Mouse (Mus musculus) limb, embryonic 15.5 days (tissue): Measurements from ENCODE around the gene Ttc28. TPM values are rescaled to one million over a fixed set of nuclear protein-coding genes. Genes with fewer than 3 reads are reported as not detected.
A peak's percentile ranks its signal among the peaks of the same experiment; 100 is the strongest.

Source experiments
- ATAC-seq: fragments of 200-750 bp; cut with Nextera tagmentation; 2 replicates; pipeline ENCODE4 v1.8.0; 2017; ENCODE audit warnings: low read depth, moderate TSS enrichment; ENCODE audit not compliant: insufficient number of reproducible peaks, low FRiP score, low TSS enrichment
- H3K27ac ChIP-seq: fragments of 300-500 bp; sonication (generic); 2 replicates; pipeline ENCODE4 v1.5.1; 2015; ENCODE audit warnings: moderate library complexity, mild to moderate bottlenecking, inconsistent platforms
- H3K27me3 ChIP-seq: fragments of 300-500 bp; sonication (generic); 2 replicates; pipeline ENCODE4 v1.6.1; 2015; ENCODE audit warnings: inconsistent platforms
- H3K36me3 ChIP-seq: fragments of 300-500 bp; sonication (generic); 2 replicates; pipeline ENCODE4 v1.6.1; 2015; ENCODE audit warnings: inconsistent platforms
- H3K4me1 ChIP-seq: fragments of 300-500 bp; sonication (generic); 2 replicates; pipeline ENCODE4 v1.6.1; 2015; ENCODE audit warnings: inconsistent platforms
- H3K4me2 ChIP-seq: fragments of 300-500 bp; sonication (generic); 2 replicates; pipeline ENCODE4 v1.6.1; 2015; ENCODE audit warnings: mild to moderate bottlenecking, inconsistent platforms
- H3K4me3 ChIP-seq: fragments of 300-500 bp; sonication (generic); 2 replicates; pipeline ENCODE4 v1.5.1; 2015; ENCODE audit warnings: mild to moderate bottlenecking, inconsistent platforms
- H3K9ac ChIP-seq: fragments of 300-500 bp; sonication (generic); 2 replicates; pipeline ENCODE4 v1.6.1; 2015; ENCODE audit warnings: inconsistent platforms
- H3K9me3 ChIP-seq: fragments of 300-500 bp; sonication (generic); 2 replicates; pipeline ENCODE4 v1.6.1; 2016; ENCODE audit warnings: inconsistent platforms
- WGBS: fragments of 180-500 bp; shearing (Covaris S2); methylation state at CpG from one replicate; pipeline ENCODE4 v1.1.7; 2015; 5-methylcytosine and 5-hydroxymethylcytosine counted together
- polyA plus RNA-seq: library from polyadenylated mRNA; unstranded; fragments of >200 nt; fragmentation: Nextera tagmentation; extraction: Ambion mirVana; gene quantifications from 2 replicates; pipeline ENCODE4 v1.2.1, GENCODE M21; 2015

The Ttc28 gene
- polyA plus RNA-seq, 1 experiment from 2014 or later, result 14.7 TPM

GRCm38 (mm10) chr5:110997692-110998091, 118.1 kb downstream of the Ttc28 start:
- no peak overlapping the region for H3K4me3 ChIP-seq
- H3K4me2 ChIP-seq, result no peak overlapping the region
- no peaks in the 10 kb centered on the region for H3K27me3 ChIP-seq
- WGBS, result 55% methylated on average over 7 of the region's 7 CpGs
- ATAC-seq, result no peak
- no peak overlapping the region for H3K9ac ChIP-seq
- H3K27ac ChIP-seq, result no peak overlapping the region
- no peaks in the 10 kb centered on the region for H3K36me3 ChIP-seq
- no peaks in the 10 kb centered on the region for H3K9me3 ChIP-seq
- H3K4me1 ChIP-seq, result peaks cover 10% of the 10 kb centered on the region; the same call in 1 of the 2 replicates

- Histone ChIP-seq H3K36me3 (no peaks in the 10 kb centered on the region), H3K27me3 (no peaks in the 10 kb centered on the region), H3K4me1 (peaks cover 10% of the 10 kb centered on the region; the same call in 1 of the 2 replicates), H3K27ac (no peak overlapping the region), H3K9ac (no peak overlapping the region), H3K4me2 (no peak overlapping the region), H3K4me3 (no peak overlapping the region), H3K9me3 (no peaks in the 10 kb centered on the region)
- 77% methylated on average over 4 of the region's 4 CpGs for WGBS
- ATAC-seq, result no peak
Observed at GRCm38 (mm10) chr5:110998298-110998697, 118.7 kb downstream of the Ttc28 start.

GRCm38 (mm10) chr5:111000953-111001352, 121.3 kb downstream of the Ttc28 start:
- 73% methylated on average over 5 of the region's 5 CpGs for WGBS
- H3K4me1 ChIP-seq, result peaks cover 12% of the 10 kb centered on the region
- H3K4me2 ChIP-seq, result no peak overlapping the region
- H3K9me3 ChIP-seq, result no peaks in the 10 kb centered on the region
- no peaks in the 10 kb centered on the region for H3K27me3 ChIP-seq
- H3K36me3 ChIP-seq, result no peaks in the 10 kb centered on the region
- H3K9ac ChIP-seq, result no peak overlapping the region
- H3K4me3 ChIP-seq, result no peak overlapping the region
- no peak for ATAC-seq
- no peak overlapping the region for H3K27ac ChIP-seq

GRCm38 (mm10) chr5:111003220-111003619, 123.6 kb downstream of the Ttc28 start:
- Histone ChIP-seq H3K4me2 (no peak overlapping the region), H3K36me3 (no peaks in the 10 kb centered on the region), H3K27me3 (no peaks in the 10 kb centered on the region), H3K9me3 (no peaks in the 10 kb centered on the region), H3K4me1 (peaks cover 25% of the 10 kb centered on the region), H3K4me3 (no peak overlapping the region), H3K27ac (no peak overlapping the region), H3K9ac (no peak overlapping the region)
- ATAC-seq, result no peak
- 86% methylated on average over 5 of the region's 5 CpGs for WGBS

GRCm38 (mm10) chr5:111003750-111004149, 124.1 kb downstream of the Ttc28 start:
- Histone ChIP-seq H3K27ac (no peak overlapping the region), H3K4me1 (peaks cover 30% of the 10 kb centered on the region), H3K27me3 (no peaks in the 10 kb centered on the region), H3K4me3 (no peak overlapping the region), H3K36me3 (no peaks in the 10 kb centered on the region), H3K9me3 (no peaks in the 10 kb centered on the region), H3K4me2 (no peak overlapping the region), H3K9ac (no peak overlapping the region)
- no peak for ATAC-seq
- WGBS, result 94% methylated on average over 9 of the region's 9 CpGs

- Histone ChIP-seq H3K36me3 (no peaks in the 10 kb centered on the region; the same call in 1 of the 2 replicates), H3K27me3 (no peaks in the 10 kb centered on the region), H3K4me1 (peaks cover 38% of the 10 kb centered on the region), H3K27ac (peak overlapping the region; percentile 81), H3K9me3 (no peaks in the 10 kb centered on the region), H3K4me3 (no peak overlapping the region), H3K4me2 (no peak overlapping the region), H3K9ac (no peak overlapping the region)
- peak; percentile 46; the same call in 1 of the 2 replicates for ATAC-seq
- WGBS, result 28% methylated on average over 14 of the region's 14 CpGs
Observed at GRCm38 (mm10) chr5:111006272-111007135, 126.9 kb downstream of the Ttc28 start.

GRCm38 (mm10) chr5:111007136-111007500, 127.5 kb downstream of the Ttc28 start:
- ATAC-seq, result 0 out of 2 replicates have a peak, but pooled peaks have one; percentile 17
- Histone ChIP-seq H3K9me3 (no peaks in the 10 kb centered on the region), H3K36me3 (no peaks in the 10 kb centered on the region; the same call in 1 of the 2 replicates), H3K27me3 (no peaks in the 10 kb centered on the region), H3K4me3 (no peak overlapping the region), H3K4me1 (peaks cover 41% of the 10 kb centered on the region), H3K9ac (no peak overlapping the region), H3K4me2 (peak overlapping the region; percentile 26; the same call in 1 of the 2 replicates), H3K27ac (peak overlapping the region; percentile 81)
- 21% methylated on average over 7 of the region's 7 CpGs for WGBS

- H3K4me2 ChIP-seq, result 0 out of 2 replicates have a peak overlapping the region, but pooled peaks have one; percentile 2
- H3K4me1 ChIP-seq, result peaks cover 47% of the 10 kb centered on the region
- no peaks in the 10 kb centered on the region; the same call in 1 of the 2 replicates for H3K36me3 ChIP-seq
- H3K4me3 ChIP-seq, result no peak overlapping the region
- ATAC-seq, result peak; percentile 27; the same call in 1 of the 2 replicates
- no peak overlapping the region; the same call in 1 of the 2 replicates for H3K27ac ChIP-seq
- 26% methylated on average over 8 of the region's 8 CpGs for WGBS
- H3K9me3 ChIP-seq, result no peaks in the 10 kb centered on the region
- no peaks in the 10 kb centered on the region for H3K27me3 ChIP-seq
- H3K9ac ChIP-seq, result no peak overlapping the region
Observed at GRCm38 (mm10) chr5:111007900-111008299, 128.3 kb downstream of the Ttc28 start.

GRCm38 (mm10) chr5:111008431-111008830, 128.8 kb downstream of the Ttc28 start:
- WGBS, result 70% methylated on average over 6 of the region's 6 CpGs

GRCm38 (mm10) chr5:111011271-111011670, 131.7 kb downstream of the Ttc28 start:
- Histone ChIP-seq H3K27me3 (no peaks in the 10 kb centered on the region), H3K27ac (no peak overlapping the region), H3K36me3 (no peaks in the 10 kb centered on the region; the same call in 1 of the 2 replicates), H3K4me3 (no peak overlapping the region), H3K9me3 (no peaks in the 10 kb centered on the region), H3K4me2 (no peak overlapping the region), H3K4me1 (peaks cover 42% of the 10 kb centered on the region), H3K9ac (no peak overlapping the region)
- 12% methylated on average over 8 of the region's 8 CpGs for WGBS
- ATAC-seq, result no peak

More at GRCm38 (mm10) chr5:111008431-111008830, 128.8 kb downstream of the Ttc28 start:
- no peak overlapping the region for H3K4me2 ChIP-seq
- H3K27me3 ChIP-seq, result no peaks in the 10 kb centered on the region
- H3K4me3 ChIP-seq, result no peak overlapping the region
- H3K27ac ChIP-seq, result no peak overlapping the region; the same call in 1 of the 2 replicates
- no peak for ATAC-seq
- peaks cover 47% of the 10 kb centered on the region for H3K4me1 ChIP-seq
- no peaks in the 10 kb centered on the region for H3K9me3 ChIP-seq
- H3K9ac ChIP-seq, result no peak overlapping the region
- H3K36me3 ChIP-seq, result no peaks in the 10 kb centered on the region; the same call in 1 of the 2 replicates

- Histone ChIP-seq H3K4me3 (no peak overlapping the region), H3K4me1 (peaks cover 37% of the 10 kb centered on the region), H3K27me3 (no peaks in the 10 kb centered on the region), H3K9ac (no peak overlapping the region), H3K27ac (no peak overlapping the region), H3K36me3 (no peaks in the 10 kb centered on the region; the same call in 1 of the 2 replicates), H3K9me3 (no peaks in the 10 kb centered on the region), H3K4me2 (no peak overlapping the region)
- no peak for ATAC-seq
- WGBS, result 62% methylated on average over 11 of the region's 11 CpGs
Observed at GRCm38 (mm10) chr5:111012064-111012463, 132.5 kb downstream of the Ttc28 start.

GRCm38 (mm10) chr5:111012587-111012986, 133.0 kb downstream of the Ttc28 start:
- Histone ChIP-seq H3K36me3 (no peaks in the 10 kb centered on the region; the same call in 1 of the 2 replicates), H3K27ac (no peak overlapping the region), H3K4me1 (peaks cover 32% of the 10 kb centered on the region), H3K9ac (no peak overlapping the region), H3K4me2 (no peak overlapping the region), H3K27me3 (no peaks in the 10 kb centered on the region), H3K4me3 (no peak overlapping the region), H3K9me3 (no peaks in the 10 kb centered on the region)
- no peak for ATAC-seq
- WGBS, result 54% methylated on average over 7 of the region's 7 CpGs
